Mouse (Mus musculus): ENCODE measurements around the gene Vdr.

The Vdr gene

DNA sequence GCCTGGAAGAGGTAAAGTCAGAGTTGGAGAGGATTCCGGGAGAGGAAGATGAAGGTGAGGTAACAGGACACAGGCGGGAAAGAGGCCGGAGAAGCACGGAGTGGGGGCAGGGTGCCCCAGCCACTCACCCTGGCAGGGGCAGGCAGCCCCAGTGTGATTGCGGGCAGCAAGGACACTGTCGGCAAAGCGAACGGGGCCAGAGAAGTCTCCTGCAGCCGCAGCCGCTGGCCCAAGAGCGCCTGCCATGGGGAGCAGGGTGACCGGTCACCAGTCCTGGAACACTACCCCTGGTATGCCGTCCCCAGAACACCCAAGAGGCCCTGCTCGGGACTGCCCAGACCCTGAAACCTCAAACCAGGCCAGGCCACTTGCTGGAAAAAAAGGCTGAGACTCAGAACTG is 101.9 kb downstream of the Vdr start:
- no peak for DNase-seq

DNA sequence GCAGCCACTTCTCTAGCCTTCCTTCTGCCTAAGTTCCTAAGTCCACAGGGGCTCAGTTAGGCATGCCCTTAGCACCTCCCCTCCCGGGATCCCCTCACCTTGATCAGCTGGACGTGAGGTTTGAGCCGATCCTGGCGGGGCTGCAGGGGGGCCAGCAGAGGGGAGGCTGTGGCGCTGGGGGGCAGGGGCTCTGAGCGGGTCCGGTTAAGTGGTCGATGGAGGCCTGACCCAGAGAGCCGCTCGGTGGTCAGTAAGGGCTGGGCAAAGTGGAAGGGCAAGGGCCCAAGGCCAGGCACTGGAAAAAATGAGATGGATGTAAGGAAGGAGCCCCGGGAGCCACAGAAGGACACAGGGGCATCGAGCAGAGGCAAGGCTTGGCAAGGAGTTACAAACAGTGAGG is 102.6 kb downstream of the Vdr start:
- no peak for DNase-seq

Data from cerebellum, adult 9-11 months (tissue).